Mouse (Mus musculus) megakaryocyte, embryonic 14.5 days (primary cell): Measurements from ENCODE around the gene Ccdc8.

Source experiments
- FLI1 ChIP-seq: IDR thresholded peaks from 2 replicates; pipeline ENCODE4 v1.6.1; 2012; ENCODE audit warnings: low read length, inconsistent platforms, mixed read lengths
- GATA1 ChIP-seq: IDR thresholded peaks from 3 replicates; pipeline ENCODE4 v1.6.1; 2012; ENCODE audit warnings: mixed read lengths, low read length, inconsistent platforms, borderline replicate concordance

DNA sequence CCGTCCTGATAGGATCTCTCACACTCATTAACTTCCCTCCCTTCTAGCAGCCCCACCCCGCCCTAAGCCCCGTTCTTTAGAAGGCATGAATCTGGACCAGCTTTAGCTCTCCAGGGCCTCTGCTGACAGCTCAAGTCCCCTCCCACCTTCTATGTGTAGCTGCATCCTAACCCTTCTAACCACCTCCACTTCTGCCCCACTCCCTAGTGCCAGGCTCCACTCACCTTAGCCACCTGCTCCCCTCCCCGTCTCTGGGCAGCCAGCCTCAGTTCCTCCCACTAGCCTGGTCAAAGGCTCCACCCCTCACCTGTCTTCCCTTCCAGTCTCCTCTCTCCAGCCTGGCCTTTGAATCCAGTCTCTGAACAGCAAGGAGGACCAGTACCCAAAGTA lies 33.0 kb downstream of the Ccdc8 start:
- TF ChIP-seq GATA1 (no peak), FLI1 (no peak)
